Mouse (Mus musculus) midbrain, embryonic 13.5 days (tissue): ENCODE measurements around the gene Rorc. TPM values are rescaled to one million over a fixed set of nuclear protein-coding genes. Genes with fewer than 3 reads are reported as not detected.

Experiments used
- ATAC-seq: fragments of 200-750 bp; cut with Nextera tagmentation; 2 replicates; pipeline ENCODE4 v1.8.0; 2017; ENCODE audit warnings: mild to moderate bottlenecking, moderate TSS enrichment, moderate library complexity
- H3K27ac ChIP-seq: fragments of 300-500 bp; sonication (generic); 2 replicates; pipeline ENCODE4 v1.5.1; 2015; ENCODE audit warnings: inconsistent platforms, mild to moderate bottlenecking, moderate library complexity
- H3K27me3 ChIP-seq: fragments of 300-500 bp; sonication (generic); 2 replicates; pipeline ENCODE4 v1.6.1; 2015; ENCODE audit warnings: mild to moderate bottlenecking, inconsistent platforms
- H3K36me3 ChIP-seq: fragments of 300-500 bp; sonication (generic); 2 replicates; pipeline ENCODE4 v1.6.1; 2015; ENCODE audit warnings: mild to moderate bottlenecking, inconsistent platforms
- H3K4me1 ChIP-seq: fragments of 300-500 bp; sonication (generic); replicated peaks from 2 replicates; pipeline ENCODE4 v1.6.1; 2015; ENCODE audit warnings: inconsistent platforms
- H3K4me2 ChIP-seq: fragments of 300-500 bp; sonication (generic); replicated peaks from 2 replicates; pipeline ENCODE4 v1.6.1; 2015; ENCODE audit warnings: moderate library complexity, mild to moderate bottlenecking, inconsistent platforms
- H3K4me3 ChIP-seq: fragments of 300-500 bp; sonication (generic); replicated peaks from 2 replicates; pipeline ENCODE4 v1.5.1; 2015; ENCODE audit warnings: mild to moderate bottlenecking, inconsistent platforms
- H3K9ac ChIP-seq: fragments of 300-500 bp; sonication (generic); replicated peaks from 2 replicates; pipeline ENCODE4 v1.6.1; 2015; ENCODE audit warnings: mild to moderate bottlenecking, inconsistent platforms
- H3K9me3 ChIP-seq: fragments of 300-500 bp; sonication (generic); 2 replicates; pipeline ENCODE4 v1.6.1; 2016; ENCODE audit warnings: mild to moderate bottlenecking, inconsistent platforms
- WGBS: fragments of 180-500 bp; shearing (Covaris S2); methylation state at CpG from one replicate; pipeline ENCODE4 v1.1.7; 2015; 5-methylcytosine and 5-hydroxymethylcytosine counted together
- polyA plus RNA-seq: library from polyadenylated mRNA; unstranded; fragments of >200 nt; fragmentation: Nextera tagmentation; extraction: Ambion mirVana; gene quantifications from 2 replicates; pipeline ENCODE4 v1.2.1, GENCODE M21; 2015

Gene Rorc
- polyA plus RNA-seq, 1 experiment from 2014 or later: 1.0 TPM

DNA sequence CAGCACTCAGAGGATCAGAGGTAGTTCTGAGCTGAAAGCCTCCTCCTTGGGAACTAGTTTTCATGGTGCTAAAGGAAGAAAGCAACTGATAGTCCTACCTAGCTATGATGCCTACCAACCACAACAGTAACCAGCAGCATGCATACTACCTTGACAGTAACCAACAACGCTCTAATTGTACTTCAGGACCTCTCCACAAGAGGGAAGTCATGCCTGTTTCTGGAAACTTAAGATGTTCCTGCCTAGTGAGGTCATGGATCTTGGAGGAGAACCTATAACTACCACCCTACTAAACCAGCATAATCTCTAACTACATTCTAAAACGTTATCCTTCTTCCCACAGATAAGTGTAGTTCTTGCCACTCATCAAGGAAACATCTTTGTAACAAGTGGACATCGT lies 68.6 kb downstream of the Rorc start:
- H3K9me3 ChIP-seq: no peaks in the 10 kb centered on the region
- H3K4me1 ChIP-seq: peaks cover 15% of the 10 kb centered on the region
- WGBS: 44% methylated on average over 3 of the region's 3 CpGs

DNA sequence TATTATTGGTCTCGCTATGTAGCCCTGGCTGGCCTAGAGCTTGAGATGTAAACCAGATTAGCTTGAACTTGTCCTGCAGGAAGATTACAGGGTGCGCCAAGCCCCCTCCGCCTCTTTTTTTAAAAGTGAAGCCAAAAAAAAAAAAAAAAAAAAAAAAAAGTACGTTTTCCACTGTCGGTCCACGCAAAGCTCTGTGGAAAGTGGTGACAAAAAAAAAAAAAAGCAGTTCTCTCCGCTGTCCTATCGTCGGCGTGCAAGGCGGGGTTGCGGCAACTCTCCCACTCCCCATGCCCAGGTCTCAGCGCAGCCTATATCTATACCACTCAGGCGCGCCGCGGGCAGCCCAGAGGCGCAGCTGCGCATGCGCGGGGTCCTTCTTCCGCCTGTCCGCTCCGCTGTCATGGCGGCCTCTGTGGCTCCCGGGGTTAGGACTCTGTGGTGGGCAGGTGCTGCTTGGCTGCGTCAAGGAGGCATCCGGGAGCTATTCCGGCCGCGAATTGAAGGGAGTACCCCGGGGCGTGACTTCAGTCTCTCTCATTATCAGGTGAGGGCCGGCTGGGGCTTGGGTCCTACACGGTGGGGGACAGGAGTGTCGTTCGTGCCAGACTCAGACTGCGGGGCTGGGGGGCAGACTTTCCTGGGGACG lies 70.5 kb downstream of the Rorc start, which contains the start of gene Mrpl9:
Gene Mrpl9, plus strand, starts transcription at position 368 of the 646 bp plus-strand sequence.
- Histone ChIP-seq H3K4me3 (peak within 1 kb of the TSS; percentile 93), H3K27ac (peak within 1 kb of the TSS; percentile 80), H3K36me3 (peaks cover 30% of the 10 kb centered on the region), H3K4me2 (peak within 1 kb of the TSS; percentile 78), H3K27me3 (0 out of 2 replicates have a peak, but pooled peaks cover 3% of the 10 kb centered on the region), H3K4me1 (peaks cover 15% of the 10 kb centered on the region), H3K9me3 (no peaks in the 10 kb centered on the region), H3K9ac (peak within 1 kb of the TSS; percentile 93)
- WGBS: under 1% methylated on average over 39 of the region's 39 CpGs
- ATAC-seq: peak; percentile 99

More for the DNA sequence above, 68.6 kb downstream of the Rorc start:
- Histone ChIP-seq H3K4me3 (no peak overlapping the region), H3K9ac (no peak overlapping the region), H3K27me3 (0 out of 2 replicates have a peak, but pooled peaks cover 3% of the 10 kb centered on the region), H3K36me3 (peaks cover 11% of the 10 kb centered on the region), H3K27ac (no peak overlapping the region), H3K4me2 (no peak overlapping the region)
- ATAC-seq: no peak

DNA sequence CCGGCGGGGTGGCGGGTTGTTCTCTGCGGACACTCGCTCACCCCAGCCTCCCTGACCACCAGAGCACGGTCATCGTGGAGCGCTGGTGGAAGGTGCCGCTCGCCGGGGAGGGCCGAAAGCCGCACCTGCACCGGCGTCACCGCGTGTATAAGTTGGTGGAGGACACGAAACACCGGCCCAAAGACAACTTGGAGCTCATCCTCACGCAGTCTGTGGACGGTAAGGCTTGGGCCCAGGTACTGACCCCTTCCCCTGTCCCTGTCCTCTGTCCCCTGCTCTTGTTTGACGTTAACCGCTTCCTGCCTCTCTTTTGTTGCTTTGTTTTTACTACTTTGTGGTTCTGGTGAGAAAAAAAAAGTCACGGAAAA lies 71.0 kb downstream of the Rorc start, which contains the start of gene Oaz3:
Gene Oaz3, minus strand, starts transcription at position 319 of the 368 bp plus-strand sequence.
- Histone ChIP-seq H3K4me3 (peak within 1 kb of the TSS; percentile 93), H3K9ac (peak within 1 kb of the TSS; percentile 93), H3K4me2 (peak within 1 kb of the TSS; percentile 78), H3K4me1 (peaks cover 15% of the 10 kb centered on the region), H3K27me3 (0 out of 2 replicates have a peak, but pooled peaks cover 3% of the 10 kb centered on the region), H3K36me3 (peaks cover 33% of the 10 kb centered on the region), H3K27ac (peak within 1 kb of the TSS; percentile 80), H3K9me3 (no peaks in the 10 kb centered on the region)
- 2% methylated on average over 24 of the region's 24 CpGs for WGBS
- ATAC-seq: no peak

Other genes starting within 250 kb of the Rorc start
- gene Gm10696, start 194.6 kb upstream of the Rorc start, polyA plus RNA-seq: not detected in 2 replicates
- gene Gm5286, start 176.1 kb upstream of the Rorc start, polyA plus RNA-seq: not detected in 2 replicates
- not detected in 2 replicates for gene Gm4778, start 108.8 kb upstream of the Rorc start, polyA plus RNA-seq
- gene Them4, start 62.7 kb upstream of the Rorc start, polyA plus RNA-seq: 30.4 and 33.6 TPM in 2 replicates
- gene Them5, start 30.7 kb upstream of the Rorc start, polyA plus RNA-seq: 0.46 TPM in 1 of 2 replicates, not detected in the other
- gene C2cd4d, start 10.4 kb upstream of the Rorc start, polyA plus RNA-seq: 2.0 and 2.2 TPM in 2 replicates
- 0.83 and 1.4 TPM in 2 replicates for gene Lingo4, start 25.7 kb downstream of the Rorc start, polyA plus RNA-seq
- 61.6 and 63.1 TPM in 2 replicates for gene Tdrkh, start 40.5 kb downstream of the Rorc start, polyA plus RNA-seq
- 61.3 and 63.2 TPM in 2 replicates for gene Mrpl9, start 70.5 kb downstream of the Rorc start, polyA plus RNA-seq
- gene Oaz3, start 71.1 kb downstream of the Rorc start, polyA plus RNA-seq: 0.89 and 1.2 TPM in 2 replicates
- gene Celf3, start 105.5 kb downstream of the Rorc start, polyA plus RNA-seq: 396 and 399 TPM in 2 replicates
- 24.3 and 26.1 TPM in 2 replicates for gene Riiad1, start 107.5 kb downstream of the Rorc start, polyA plus RNA-seq
- 69.7 and 75.5 TPM in 2 replicates for gene Snx27, start 209.9 kb downstream of the Rorc start, polyA plus RNA-seq